Mouse (Mus musculus): ENCODE measurements around the gene Ccnd3. TPM values are rescaled to one million over a fixed set of nuclear protein-coding genes. Genes with fewer than 3 reads are reported as not detected.

Ccnd3 gene
- polyA plus RNA-seq, 1 experiment, result 202 TPM

GRCm38 (mm10) chr17:47533691-47534090 lies 28.8 kb downstream of the Ccnd3 start:
- Histone ChIP-seq H3K4me1 (ENCODE audit: control insufficient read depth, insufficient read depth, low read length) (peaks cover 3% of the 10 kb centered on the region), H3K4me3 (replicated peaks; ENCODE audit: extremely low read depth, low read depth, low read length) (no peak overlapping the region)
- WGBS, result 91% methylated on average over 13 of the region's 13 CpGs
- TF ChIP-seq CTCF (IDR thresholded peaks at IDR 0.05; ENCODE audit: insufficient read depth, low read length) (no peak), POLR2A (IDR thresholded peaks at IDR 0.05; ENCODE audit: borderline replicate concordance, extremely low read depth, low read depth, low read length) (no peak)
- no peak for DNase-seq

GRCm38 (mm10) chr17:47535812-47536236 lies 31.0 kb downstream of the Ccnd3 start:
- no peak for DNase-seq
- 63% methylated on average over 9 of the region's 9 CpGs for WGBS
- Histone ChIP-seq H3K4me1 (ENCODE audit: control insufficient read depth, insufficient read depth, low read length) (no peaks in the 10 kb centered on the region; the same call in 1 of the 2 replicates), H3K4me3 (replicated peaks; ENCODE audit: extremely low read depth, low read depth, low read length) (no peak overlapping the region)
- no peak for TF ChIP-seq POLR2A (IDR thresholded peaks at IDR 0.05; ENCODE audit: borderline replicate concordance, extremely low read depth, low read depth, low read length)

GRCm38 (mm10) chr17:47538049-47538448 lies 33.2 kb downstream of the Ccnd3 start:
- H3K4me1 ChIP-seq (ENCODE audit: control insufficient read depth, insufficient read depth, low read length), result peaks cover 11% of the 10 kb centered on the region
- WGBS, result 88% methylated on average over 3 of the region's 3 CpGs
- TF ChIP-seq CTCF (IDR thresholded peaks at IDR 0.05; ENCODE audit: insufficient read depth, low read length), result no peak
- TF ChIP-seq POLR2A (IDR thresholded peaks at IDR 0.05; ENCODE audit: borderline replicate concordance, extremely low read depth, low read depth, low read length), result no peak
- DNase-seq, result no peak
- no peak overlapping the region for H3K4me3 ChIP-seq (replicated peaks; ENCODE audit: extremely low read depth, low read depth, low read length)

- no peak overlapping the region for H3K4me3 ChIP-seq (replicated peaks; ENCODE audit: extremely low read depth, low read depth, low read length)
- TF ChIP-seq CTCF (IDR thresholded peaks at IDR 0.05; ENCODE audit: insufficient read depth, low read length), result no peak
- 92% methylated on average over 4 of the region's 4 CpGs for WGBS
- no peak for DNase-seq
- H3K4me1 ChIP-seq (ENCODE audit: control insufficient read depth, insufficient read depth, low read length), result peaks cover 11% of the 10 kb centered on the region
Observed at GRCm38 (mm10) chr17:47539128-47539527, 34.3 kb downstream of the Ccnd3 start.

- TF ChIP-seq CTCF (IDR thresholded peaks at IDR 0.05; ENCODE audit: insufficient read depth, low read length) (no peak), POLR2A (IDR thresholded peaks at IDR 0.05; ENCODE audit: borderline replicate concordance, extremely low read depth, low read depth, low read length) (no peak)
- whole genome bisulfite sequencing, result 40% methylated on average over 4 of the region's 5 CpGs
- no peak for DNase-seq
- peaks cover 11% of the 10 kb centered on the region for H3K4me1 ChIP-seq (ENCODE audit: control insufficient read depth, insufficient read depth, low read length)
- H3K4me3 ChIP-seq (replicated peaks; ENCODE audit: extremely low read depth, low read depth, low read length), result no peak overlapping the region
Observed at GRCm38 (mm10) chr17:47542061-47542460, 37.2 kb downstream of the Ccnd3 start.

GRCm38 (mm10) chr17:47543051-47543650 lies 38.3 kb downstream of the Ccnd3 start:
- TF ChIP-seq CTCF (IDR thresholded peaks at IDR 0.05; ENCODE audit: insufficient read depth, low read length) (no peak), POLR2A (IDR thresholded peaks at IDR 0.05; ENCODE audit: borderline replicate concordance, extremely low read depth, low read depth, low read length) (no peak)
- peak; percentile 42 for DNase-seq
- WGBS, result 47% methylated on average over 7 of the region's 7 CpGs
- Histone ChIP-seq H3K4me3 (replicated peaks; ENCODE audit: extremely low read depth, low read depth, low read length) (no peak overlapping the region), H3K4me1 (ENCODE audit: control insufficient read depth, insufficient read depth, low read length) (peaks cover 11% of the 10 kb centered on the region)

- no peak for DNase-seq
- WGBS, result 87% methylated on average over 12 of the region's 12 CpGs
- TF ChIP-seq POLR2A (IDR thresholded peaks at IDR 0.05; ENCODE audit: borderline replicate concordance, extremely low read depth, low read depth, low read length), result no peak
- no peak for TF ChIP-seq CTCF (IDR thresholded peaks at IDR 0.05; ENCODE audit: insufficient read depth, low read length)
- no peak overlapping the region for H3K4me3 ChIP-seq (replicated peaks; ENCODE audit: extremely low read depth, low read depth, low read length)
- H3K4me1 ChIP-seq (ENCODE audit: control insufficient read depth, insufficient read depth, low read length), result peaks cover 11% of the 10 kb centered on the region
Observed at GRCm38 (mm10) chr17:47545154-47545553, 40.3 kb downstream of the Ccnd3 start.

GRCm38 (mm10) chr17:47545861-47546331 lies 41.0 kb downstream of the Ccnd3 start:
- WGBS, result 67% methylated on average over 17 of the region's 17 CpGs
- DNase-seq, result no peak
- Histone ChIP-seq H3K4me3 (replicated peaks; ENCODE audit: extremely low read depth, low read depth, low read length) (no peak overlapping the region), H3K4me1 (ENCODE audit: control insufficient read depth, insufficient read depth, low read length) (peaks cover 11% of the 10 kb centered on the region)
- TF ChIP-seq CTCF (IDR thresholded peaks at IDR 0.05; ENCODE audit: insufficient read depth, low read length) (no peak), POLR2A (IDR thresholded peaks at IDR 0.05; ENCODE audit: borderline replicate concordance, extremely low read depth, low read depth, low read length) (no peak)

- Histone ChIP-seq H3K4me3 (replicated peaks; ENCODE audit: extremely low read depth, low read depth, low read length) (no peak overlapping the region), H3K4me1 (ENCODE audit: control insufficient read depth, insufficient read depth, low read length) (no peaks in the 10 kb centered on the region; the same call in 1 of the 2 replicates)
- TF ChIP-seq POLR2A (IDR thresholded peaks at IDR 0.05; ENCODE audit: borderline replicate concordance, extremely low read depth, low read depth, low read length), result no peak
- TF ChIP-seq CTCF (IDR thresholded peaks at IDR 0.05; ENCODE audit: insufficient read depth, low read length), result no peak
- no peak for DNase-seq
- 67% methylated on average over 7 of the region's 7 CpGs for WGBS
Observed at GRCm38 (mm10) chr17:47551049-47551448, 46.2 kb downstream of the Ccnd3 start.

- no peak overlapping the region for H3K4me3 ChIP-seq (replicated peaks; ENCODE audit: extremely low read depth, low read depth, low read length)
- TF ChIP-seq POLR2A (IDR thresholded peaks at IDR 0.05; ENCODE audit: borderline replicate concordance, extremely low read depth, low read depth, low read length), result no peak
- TF ChIP-seq CTCF (IDR thresholded peaks at IDR 0.05; ENCODE audit: insufficient read depth, low read length), result no peak
- no peak for DNase-seq
- no peaks in the 10 kb centered on the region; the same call in 1 of the 2 replicates for H3K4me1 ChIP-seq (ENCODE audit: control insufficient read depth, insufficient read depth, low read length)
Observed at GRCm38 (mm10) chr17:47552994-47553393, 48.1 kb downstream of the Ccnd3 start.
